Mouse (Mus musculus): ENCODE measurements around the gene Krt33a. TPM values are rescaled to one million over a fixed set of nuclear protein-coding genes. Genes with fewer than 3 reads are reported as not detected.

The Krt33a gene
- polyA plus RNA-seq, 1 experiment: not detected

- no peaks in the 10 kb centered on the region for H3K36me3 ChIP-seq (ENCODE audit: control insufficient read depth, insufficient read depth)
- H3ac ChIP-seq (ENCODE audit: control insufficient read depth, insufficient read length): no peak overlapping the region
- no peak overlapping the region for H3K4me3 ChIP-seq
- TF ChIP-seq USF1 (IDR thresholded peaks at IDR 0.05; ENCODE audit: low read depth) (no peak), SRF (IDR thresholded peaks at IDR 0.05; ENCODE audit: control insufficient read depth, insufficient read length, low read depth) (no peak), POLR2A (IDR thresholded peaks at IDR 0.05; ENCODE audit: insufficient read length, low read depth) (no peak), REST (IDR thresholded peaks at IDR 0.05; ENCODE audit: insufficient read depth, insufficient read length) (no peak), TCF12 (IDR thresholded peaks at IDR 0.05; ENCODE audit: insufficient read depth, poor library complexity, severe bottlenecking) (no peak), MYOG (IDR thresholded peaks at IDR 0.05; ENCODE audit: control insufficient read depth in 1 of 3, insufficient read depth in 1 of 3, insufficient read length in 2 of 3, low read depth in 2 of 3) (no peak), MAX (IDR thresholded peaks at IDR 0.05; ENCODE audit: low read depth) (no peak), MYOD1 (IDR thresholded peaks at IDR 0.05; ENCODE audit: control insufficient read depth in 1 of 3, insufficient read length in 2 of 3, low read depth in 2 of 3) (no peak), CEBPB (IDR thresholded peaks at IDR 0.05; ENCODE audit: insufficient read depth, poor library complexity, severe bottlenecking) (no peak), POLR2AphosphoS2 (IDR thresholded peaks at IDR 0.05; ENCODE audit: insufficient read length, low read depth) (no peak), TCF3 (IDR thresholded peaks at IDR 0.05; ENCODE audit: insufficient read length, low read depth) (no peak), E2F4 (IDR thresholded peaks at IDR 0.05; ENCODE audit: insufficient read depth) (no peak)
- H3K79me2 ChIP-seq (ENCODE audit: control insufficient read depth, insufficient read depth): no peaks in the 10 kb centered on the region
- no peak overlapping the region for H3K4me2 ChIP-seq (ENCODE audit: low read depth)
- H3K27me3 ChIP-seq (ENCODE audit: control insufficient read depth, insufficient read depth, insufficient read length): no peaks in the 10 kb centered on the region
Measured at GRCm38 (mm10) chr11:100047193-100047592, 31.2 kb upstream of the Krt33a start.

DNA sequence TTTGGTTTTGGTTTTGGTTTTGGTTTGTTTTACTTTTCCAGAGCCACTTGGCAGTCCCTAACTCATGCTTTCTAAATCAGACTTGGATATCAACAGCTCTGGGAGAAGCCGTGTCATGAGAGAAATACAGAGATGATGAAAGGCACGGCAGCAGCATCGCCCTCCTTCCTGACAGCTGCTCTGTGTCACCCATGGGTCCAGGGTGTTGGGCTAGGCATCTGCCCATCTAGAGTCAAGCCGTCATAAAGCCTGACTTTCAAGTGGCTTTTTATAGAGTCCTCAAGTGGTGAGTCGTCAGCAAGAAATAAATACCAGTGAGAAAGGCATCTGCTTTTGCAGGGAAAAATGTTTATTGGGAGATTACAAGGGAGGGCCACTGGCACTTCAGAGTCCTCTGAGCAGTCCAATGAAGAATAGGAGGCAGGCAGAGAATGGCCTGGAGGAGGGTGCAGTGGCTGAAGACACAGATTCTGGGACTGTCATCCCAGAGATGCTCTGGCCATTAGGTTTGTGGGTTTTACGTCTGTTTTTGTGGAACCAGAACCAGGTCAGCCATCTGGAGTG is 30.4 kb upstream of the Krt33a start:
- TF ChIP-seq SRF (IDR thresholded peaks at IDR 0.05; ENCODE audit: control insufficient read depth, insufficient read length, low read depth): no peak
- no peak for TF ChIP-seq REST (IDR thresholded peaks at IDR 0.05; ENCODE audit: insufficient read depth, insufficient read length)
- TF ChIP-seq MAX (IDR thresholded peaks at IDR 0.05; ENCODE audit: low read depth): no peak
- TF ChIP-seq CEBPB (IDR thresholded peaks at IDR 0.05; ENCODE audit: insufficient read depth, poor library complexity, severe bottlenecking): no peak
- peak; percentile 77 to 93 (median 93) for TF ChIP-seq MYOG (IDR thresholded peaks at IDR 0.05; ENCODE audit: control insufficient read depth in 1 of 3, insufficient read depth in 1 of 3, insufficient read length in 2 of 3, low read depth in 2 of 3)
- TF ChIP-seq MYOD1 (IDR thresholded peaks at IDR 0.05; ENCODE audit: control insufficient read depth in 1 of 3, insufficient read length in 2 of 3, low read depth in 2 of 3): peak; percentile 65 to 97 (median 85)
- TF ChIP-seq POLR2A (IDR thresholded peaks at IDR 0.05; ENCODE audit: insufficient read length, low read depth): no peak
- TF ChIP-seq E2F4 (IDR thresholded peaks at IDR 0.05; ENCODE audit: insufficient read depth): no peak
- no peak for TF ChIP-seq USF1 (IDR thresholded peaks at IDR 0.05; ENCODE audit: low read depth)
- no peak for TF ChIP-seq TCF12 (IDR thresholded peaks at IDR 0.05; ENCODE audit: insufficient read depth, poor library complexity, severe bottlenecking)
- TF ChIP-seq POLR2AphosphoS2 (IDR thresholded peaks at IDR 0.05; ENCODE audit: insufficient read length, low read depth): no peak
- peak; percentile 70 for TF ChIP-seq TCF3 (IDR thresholded peaks at IDR 0.05; ENCODE audit: insufficient read length, low read depth)
- no peak overlapping the region for H3ac ChIP-seq (ENCODE audit: control insufficient read depth, insufficient read length)

GRCm38 (mm10) chr11:100041454-100041853 is 25.4 kb upstream of the Krt33a start, which contains the start of gene Krt34:
Gene Krt34 (minus strand): TSS chr11:100041554.
- TF ChIP-seq POLR2AphosphoS2 (IDR thresholded peaks at IDR 0.05; ENCODE audit: insufficient read length, low read depth) (no peak), MYOD1 (IDR thresholded peaks at IDR 0.05; ENCODE audit: control insufficient read depth in 1 of 3, insufficient read length in 2 of 3, low read depth in 2 of 3) (no peak), E2F4 (IDR thresholded peaks at IDR 0.05; ENCODE audit: insufficient read depth) (no peak), CEBPB (IDR thresholded peaks at IDR 0.05; ENCODE audit: insufficient read depth, poor library complexity, severe bottlenecking) (no peak), TCF3 (IDR thresholded peaks at IDR 0.05; ENCODE audit: insufficient read length, low read depth) (no peak), MAX (IDR thresholded peaks at IDR 0.05; ENCODE audit: low read depth) (no peak), SRF (IDR thresholded peaks at IDR 0.05; ENCODE audit: control insufficient read depth, insufficient read length, low read depth) (no peak), POLR2A (IDR thresholded peaks at IDR 0.05; ENCODE audit: insufficient read length, low read depth) (no peak), REST (IDR thresholded peaks at IDR 0.05; ENCODE audit: insufficient read depth, insufficient read length) (no peak), USF1 (IDR thresholded peaks at IDR 0.05; ENCODE audit: low read depth) (no peak), TCF12 (IDR thresholded peaks at IDR 0.05; ENCODE audit: insufficient read depth, poor library complexity, severe bottlenecking) (no peak), MYOG (IDR thresholded peaks at IDR 0.05; ENCODE audit: control insufficient read depth in 1 of 3, insufficient read depth in 1 of 3, insufficient read length in 2 of 3, low read depth in 2 of 3) (no peak)
- H3K4me3 ChIP-seq: no peak within 1 kb of the TSS
- no peaks in the 10 kb centered on the region for H3K79me2 ChIP-seq (ENCODE audit: control insufficient read depth, insufficient read depth)
- H3K4me2 ChIP-seq (ENCODE audit: low read depth): no peak within 1 kb of the TSS
- H3ac ChIP-seq (ENCODE audit: control insufficient read depth, insufficient read length): no peak within 1 kb of the TSS
- no peaks in the 10 kb centered on the region for H3K36me3 ChIP-seq (ENCODE audit: control insufficient read depth, insufficient read depth)
- no peaks in the 10 kb centered on the region for H3K27me3 ChIP-seq (ENCODE audit: control insufficient read depth, insufficient read depth, insufficient read length)

More for the DNA sequence above, 30.4 kb upstream of the Krt33a start:
- H3K4me2 ChIP-seq (ENCODE audit: low read depth): peak overlapping the region; percentile 33
- H3K36me3 ChIP-seq (ENCODE audit: control insufficient read depth, insufficient read depth): no peaks in the 10 kb centered on the region
- no peaks in the 10 kb centered on the region for H3K79me2 ChIP-seq (ENCODE audit: control insufficient read depth, insufficient read depth)
- no peak overlapping the region for H3K4me3 ChIP-seq
- no peaks in the 10 kb centered on the region for H3K27me3 ChIP-seq (ENCODE audit: control insufficient read depth, insufficient read depth, insufficient read length)

DNA sequence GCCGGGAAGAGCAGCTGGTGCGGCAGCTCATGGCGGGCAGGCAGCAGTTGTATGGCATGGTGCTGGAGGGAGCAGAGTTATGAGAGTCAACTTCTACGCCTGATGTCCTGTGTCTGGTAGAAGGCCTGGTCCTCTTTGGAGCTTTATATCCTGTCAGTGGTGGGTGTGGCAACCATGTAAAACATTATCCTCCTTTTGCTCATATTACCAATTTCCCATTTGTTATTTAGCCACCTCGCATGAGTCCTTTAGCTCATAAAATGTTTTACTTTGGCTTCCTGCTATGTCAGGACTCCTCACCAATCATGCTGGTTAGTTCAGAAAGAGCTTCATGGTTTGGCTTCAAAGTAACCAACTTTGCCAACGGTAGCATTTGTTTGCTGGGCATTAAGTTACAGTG is 13.8 kb upstream of the Krt33a start, which contains the start of gene Krt33b:
Krt33b (minus strand) TSS at position 101 of the 400 bp plus-strand sequence.
- H3K27me3 ChIP-seq (ENCODE audit: control insufficient read depth, insufficient read depth, insufficient read length): no peaks in the 10 kb centered on the region
- no peaks in the 10 kb centered on the region for H3K79me2 ChIP-seq (ENCODE audit: control insufficient read depth, insufficient read depth)
- TF ChIP-seq MYOD1 (IDR thresholded peaks at IDR 0.05; ENCODE audit: control insufficient read depth in 1 of 3, insufficient read length in 2 of 3, low read depth in 2 of 3) (no peak), REST (IDR thresholded peaks at IDR 0.05; ENCODE audit: insufficient read depth, insufficient read length) (no peak), E2F4 (IDR thresholded peaks at IDR 0.05; ENCODE audit: insufficient read depth) (no peak), MYOG (IDR thresholded peaks at IDR 0.05; ENCODE audit: control insufficient read depth in 1 of 3, insufficient read depth in 1 of 3, insufficient read length in 2 of 3, low read depth in 2 of 3) (no peak), POLR2AphosphoS2 (IDR thresholded peaks at IDR 0.05; ENCODE audit: insufficient read length, low read depth) (no peak), TCF12 (IDR thresholded peaks at IDR 0.05; ENCODE audit: insufficient read depth, poor library complexity, severe bottlenecking) (no peak), POLR2A (IDR thresholded peaks at IDR 0.05; ENCODE audit: insufficient read length, low read depth) (no peak), SRF (IDR thresholded peaks at IDR 0.05; ENCODE audit: control insufficient read depth, insufficient read length, low read depth) (no peak)

More for the DNA sequence above, 13.8 kb upstream of the Krt33a start, which contains the start of gene Krt33b:
- H3K4me2 ChIP-seq (ENCODE audit: low read depth): no peak within 1 kb of the TSS
- no peak within 1 kb of the TSS for H3K4me3 ChIP-seq
- no peaks in the 10 kb centered on the region for H3K36me3 ChIP-seq (ENCODE audit: control insufficient read depth, insufficient read depth)
- H3ac ChIP-seq (ENCODE audit: control insufficient read depth, insufficient read length): no peak within 1 kb of the TSS
